Mouse (Mus musculus) lung, postnatal 0 days (tissue): ENCODE measurements at regions not wholly inside any gene's neighbourhood (a gene's known extent, or its start where the extent isn't known, plus 50 kb on each side); places are given as distances from the start of the nearest gene placed in this dataset.

Experiments
- CTCF ChIP-seq: IDR thresholded peaks from 2 replicates; pipeline ENCODE4 v1.5.1; 2016; ENCODE audit warnings: antibody characterized with exemption, mild to moderate bottlenecking
- EP300 ChIP-seq: IDR thresholded peaks from 2 replicates; pipeline ENCODE4 v1.6.1; 2016; ENCODE audit warnings: antibody characterized with exemption, mild to moderate bottlenecking, control low read depth

GRCm38 (mm10) chr2:113898747-113899146 is 50.3 kb upstream of the Arhgap11a start:
- TF ChIP-seq CTCF: no peak
- TF ChIP-seq EP300: no peak
